Mouse (Mus musculus): ENCODE results near the gene Ctnnbip1. TPM values are rescaled to one million over a fixed set of nuclear protein-coding genes. Genes with fewer than 3 reads are reported as not detected.

Gene Ctnnbip1
- polyA plus RNA-seq, 1 experiment from 2014 or later = 71.4 TPM

- peaks cover 16% of the 10 kb centered on the region for H3K36me3 ChIP-seq (ENCODE audit: control insufficient read depth, insufficient read depth, low read length)
- 67% methylated on average over 9 of the region's 9 CpGs for WGBS
Measured at GRCm38 (mm10) chr4:149549221-149549925, 31.3 kb downstream of the Ctnnbip1 start.

GRCm38 (mm10) chr4:149550866-149551265 lies 32.8 kb downstream of the Ctnnbip1 start:
- ATAC-seq (ENCODE audit: low FRiP score, low TSS enrichment) = no peak
- Histone ChIP-seq H3K9ac (ENCODE audit: low read depth, low read length) (no peak overlapping the region), H3K4me2 (replicated peaks; ENCODE audit: low read depth, low read length) (no peak overlapping the region), H3K27me3 (ENCODE audit: control insufficient read depth, insufficient read depth, low read length) (no peaks in the 10 kb centered on the region), H3K4me1 (ENCODE audit: control insufficient read depth, insufficient read depth, low read length) (0 out of 2 replicates have a peak, but pooled peaks cover 3% of the 10 kb centered on the region), H3K9me3 (ENCODE audit: control insufficient read depth, low read length) (no peaks in the 10 kb centered on the region), H3K4me3 (ENCODE audit: low read length) (no peak overlapping the region), H3K27ac (ENCODE audit: low read depth, low read length) (no peak overlapping the region), H3K36me3 (ENCODE audit: control insufficient read depth, insufficient read depth, low read length) (peaks cover 15% of the 10 kb centered on the region)
- WGBS = 76% methylated on average over 5 of the region's 5 CpGs

More at GRCm38 (mm10) chr4:149549221-149549925, 31.3 kb downstream of the Ctnnbip1 start:
- H3K9ac ChIP-seq (ENCODE audit: low read depth, low read length) = no peak overlapping the region
- no peak overlapping the region for H3K27ac ChIP-seq (ENCODE audit: low read depth, low read length)
- no peaks in the 10 kb centered on the region for H3K9me3 ChIP-seq (ENCODE audit: control insufficient read depth, low read length)
- 0 out of 2 replicates have a peak, but pooled peaks cover 1% of the 10 kb centered on the region for H3K4me1 ChIP-seq (ENCODE audit: control insufficient read depth, insufficient read depth, low read length)
- H3K4me3 ChIP-seq (ENCODE audit: low read length) = no peak overlapping the region
- no peak overlapping the region for H3K4me2 ChIP-seq (replicated peaks; ENCODE audit: low read depth, low read length)
- peak; percentile 61; the same call in 1 of the 2 replicates for ATAC-seq (ENCODE audit: low FRiP score, low TSS enrichment)
- no peaks in the 10 kb centered on the region for H3K27me3 ChIP-seq (ENCODE audit: control insufficient read depth, insufficient read depth, low read length)

- Histone ChIP-seq H3K27me3 (ENCODE audit: control insufficient read depth, insufficient read depth, low read length) (no peaks in the 10 kb centered on the region), H3K27ac (ENCODE audit: low read depth, low read length) (no peak overlapping the region), H3K4me1 (ENCODE audit: control insufficient read depth, insufficient read depth, low read length) (0 out of 2 replicates have a peak, but pooled peaks cover 3% of the 10 kb centered on the region), H3K36me3 (ENCODE audit: control insufficient read depth, insufficient read depth, low read length) (peaks cover 9% of the 10 kb centered on the region; the same call in 1 of the 2 replicates), H3K9ac (ENCODE audit: low read depth, low read length) (no peak overlapping the region), H3K9me3 (ENCODE audit: control insufficient read depth, low read length) (no peaks in the 10 kb centered on the region), H3K4me2 (replicated peaks; ENCODE audit: low read depth, low read length) (no peak overlapping the region), H3K4me3 (ENCODE audit: low read length) (no peak overlapping the region)
- WGBS = 73% methylated on average over 5 of the region's 5 CpGs
- ATAC-seq (ENCODE audit: low FRiP score, low TSS enrichment) = no peak
Measured at GRCm38 (mm10) chr4:149551696-149552095, 33.7 kb downstream of the Ctnnbip1 start.

GRCm38 (mm10) chr4:149553834-149554233 lies 35.8 kb downstream of the Ctnnbip1 start:
- Histone ChIP-seq H3K4me2 (replicated peaks; ENCODE audit: low read depth, low read length) (no peak overlapping the region), H3K9ac (ENCODE audit: low read depth, low read length) (no peak overlapping the region), H3K27me3 (ENCODE audit: control insufficient read depth, insufficient read depth, low read length) (no peaks in the 10 kb centered on the region), H3K36me3 (ENCODE audit: control insufficient read depth, insufficient read depth, low read length) (peaks cover 3% of the 10 kb centered on the region; the same call in 1 of the 2 replicates), H3K9me3 (ENCODE audit: control insufficient read depth, low read length) (no peaks in the 10 kb centered on the region), H3K4me3 (ENCODE audit: low read length) (no peak overlapping the region), H3K27ac (ENCODE audit: low read depth, low read length) (no peak overlapping the region), H3K4me1 (ENCODE audit: control insufficient read depth, insufficient read depth, low read length) (0 out of 2 replicates have a peak, but pooled peaks cover 3% of the 10 kb centered on the region)
- 67% methylated on average over 7 of the region's 7 CpGs for WGBS
- no peak for ATAC-seq (ENCODE audit: low FRiP score, low TSS enrichment)

- Histone ChIP-seq H3K36me3 (ENCODE audit: control insufficient read depth, insufficient read depth, low read length) (0 out of 2 replicates have a peak, but pooled peaks cover 10% of the 10 kb centered on the region), H3K4me1 (ENCODE audit: control insufficient read depth, insufficient read depth, low read length) (0 out of 2 replicates have a peak, but pooled peaks cover 3% of the 10 kb centered on the region), H3K4me3 (ENCODE audit: low read length) (no peak overlapping the region), H3K27ac (ENCODE audit: low read depth, low read length) (no peak overlapping the region), H3K27me3 (ENCODE audit: control insufficient read depth, insufficient read depth, low read length) (no peaks in the 10 kb centered on the region), H3K4me2 (replicated peaks; ENCODE audit: low read depth, low read length) (no peak overlapping the region), H3K9ac (ENCODE audit: low read depth, low read length) (no peak overlapping the region), H3K9me3 (ENCODE audit: control insufficient read depth, low read length) (no peaks in the 10 kb centered on the region)
- 89% methylated on average over 4 of the region's 4 CpGs for WGBS
- no peak for ATAC-seq (ENCODE audit: low FRiP score, low TSS enrichment)
Measured at GRCm38 (mm10) chr4:149556111-149556510, 38.1 kb downstream of the Ctnnbip1 start.

GRCm38 (mm10) chr4:149557905-149558304 lies 39.9 kb downstream of the Ctnnbip1 start:
- no peak overlapping the region for H3K27ac ChIP-seq (ENCODE audit: low read depth, low read length)
- no peak overlapping the region for H3K4me3 ChIP-seq (ENCODE audit: low read length)
- no peaks in the 10 kb centered on the region for H3K9me3 ChIP-seq (ENCODE audit: control insufficient read depth, low read length)
- 96% methylated on average over 5 of the region's 5 CpGs for WGBS
- no peak overlapping the region for H3K9ac ChIP-seq (ENCODE audit: low read depth, low read length)
- H3K36me3 ChIP-seq (ENCODE audit: control insufficient read depth, insufficient read depth, low read length) = 0 out of 2 replicates have a peak, but pooled peaks cover 10% of the 10 kb centered on the region
- 0 out of 2 replicates have a peak, but pooled peaks cover 6% of the 10 kb centered on the region for H3K4me1 ChIP-seq (ENCODE audit: control insufficient read depth, insufficient read depth, low read length)
- no peak overlapping the region for H3K4me2 ChIP-seq (replicated peaks; ENCODE audit: low read depth, low read length)
- no peaks in the 10 kb centered on the region for H3K27me3 ChIP-seq (ENCODE audit: control insufficient read depth, insufficient read depth, low read length)
- no peak for ATAC-seq (ENCODE audit: low FRiP score, low TSS enrichment)

GRCm38 (mm10) chr4:149558389-149558788 lies 40.4 kb downstream of the Ctnnbip1 start:
- 0 out of 2 replicates have a peak, but pooled peaks cover 6% of the 10 kb centered on the region for H3K4me1 ChIP-seq (ENCODE audit: control insufficient read depth, insufficient read depth, low read length)
- 0 out of 2 replicates have a peak, but pooled peaks cover 10% of the 10 kb centered on the region for H3K36me3 ChIP-seq (ENCODE audit: control insufficient read depth, insufficient read depth, low read length)
- H3K9me3 ChIP-seq (ENCODE audit: control insufficient read depth, low read length) = no peaks in the 10 kb centered on the region
- no peak for ATAC-seq (ENCODE audit: low FRiP score, low TSS enrichment)
- no peak overlapping the region for H3K9ac ChIP-seq (ENCODE audit: low read depth, low read length)
- H3K4me3 ChIP-seq (ENCODE audit: low read length) = no peak overlapping the region
- 84% methylated on average over 3 of the region's 3 CpGs for WGBS
- H3K27ac ChIP-seq (ENCODE audit: low read depth, low read length) = no peak overlapping the region
- no peaks in the 10 kb centered on the region for H3K27me3 ChIP-seq (ENCODE audit: control insufficient read depth, insufficient read depth, low read length)
- no peak overlapping the region for H3K4me2 ChIP-seq (replicated peaks; ENCODE audit: low read depth, low read length)

- no peaks in the 10 kb centered on the region for H3K9me3 ChIP-seq (ENCODE audit: control insufficient read depth, low read length)
- no peak overlapping the region for H3K4me3 ChIP-seq (ENCODE audit: low read length)
- H3K36me3 ChIP-seq (ENCODE audit: control insufficient read depth, insufficient read depth, low read length) = 0 out of 2 replicates have a peak, but pooled peaks cover 8% of the 10 kb centered on the region
- peaks cover 8% of the 10 kb centered on the region; the same call in 1 of the 2 replicates for H3K4me1 ChIP-seq (ENCODE audit: control insufficient read depth, insufficient read depth, low read length)
- no peak overlapping the region for H3K27ac ChIP-seq (ENCODE audit: low read depth, low read length)
- no peak for ATAC-seq (ENCODE audit: low FRiP score, low TSS enrichment)
- H3K27me3 ChIP-seq (ENCODE audit: control insufficient read depth, insufficient read depth, low read length) = no peaks in the 10 kb centered on the region
- no peak overlapping the region for H3K4me2 ChIP-seq (replicated peaks; ENCODE audit: low read depth, low read length)
- WGBS = 70% methylated on average over 4 of the region's 4 CpGs
- H3K9ac ChIP-seq (ENCODE audit: low read depth, low read length) = no peak overlapping the region
Measured at GRCm38 (mm10) chr4:149561392-149561791, 43.4 kb downstream of the Ctnnbip1 start.
